Mouse (Mus musculus) erythroblast, embryonic 14.5 days (primary cell): ENCODE measurements around the gene Hist2h2aa2. TPM values are rescaled to one million over a fixed set of nuclear protein-coding genes. Genes with fewer than 3 reads are reported as not detected.
"Not testable (repeated sequence)": the region's sequence is repeated elsewhere in the genome, so short reads cannot be mapped to it uniquely, and the experiment has no call there.

Source experiments
- H3K27me3 ChIP-seq: 2 replicates; pipeline ENCODE4 v1.6.1; 2012; ENCODE audit warnings: inconsistent platforms; ENCODE audit not compliant: control insufficient read depth
- H3K36me3 ChIP-seq: 2 replicates; pipeline ENCODE4 v1.6.1; 2012; ENCODE audit warnings: mild to moderate bottlenecking, inconsistent platforms; ENCODE audit not compliant: control insufficient read depth
- H3K4me1 ChIP-seq: 2 replicates; pipeline ENCODE4 v1.6.1; 2012; ENCODE audit warnings: inconsistent platforms; ENCODE audit not compliant: control insufficient read depth
- H3K4me3 ChIP-seq: replicated peaks from 2 replicates; pipeline ENCODE3; 2012; ENCODE audit warnings: moderate library complexity, mild to moderate bottlenecking, inconsistent platforms
- H3K9me3 ChIP-seq: 2 replicates; pipeline ENCODE4 v1.6.1; 2012; ENCODE audit warnings: low read length, inconsistent platforms, mixed read lengths; ENCODE audit not compliant: control insufficient read depth
- GATA1 ChIP-seq: IDR thresholded peaks from 2 replicates; pipeline ENCODE4 v1.6.1; 2012; ENCODE audit warnings: low read length, inconsistent platforms, mixed read lengths
- TAL1 ChIP-seq: IDR thresholded peaks from 3 replicates; pipeline ENCODE4 v1.6.1; 2012; ENCODE audit warnings: low read length, inconsistent platforms, mixed read lengths
- polyA plus RNA-seq: library from polyadenylated mRNA; stranded (reverse); fragments of >175 nt; gene quantifications from 2 replicates; pipeline ENCODE4 v1.2.3, GENCODE M21; 2012

Gene Hist2h2aa2
- polyA plus RNA-seq = 34.2 and 64.0 TPM in 2 replicates

DNA sequence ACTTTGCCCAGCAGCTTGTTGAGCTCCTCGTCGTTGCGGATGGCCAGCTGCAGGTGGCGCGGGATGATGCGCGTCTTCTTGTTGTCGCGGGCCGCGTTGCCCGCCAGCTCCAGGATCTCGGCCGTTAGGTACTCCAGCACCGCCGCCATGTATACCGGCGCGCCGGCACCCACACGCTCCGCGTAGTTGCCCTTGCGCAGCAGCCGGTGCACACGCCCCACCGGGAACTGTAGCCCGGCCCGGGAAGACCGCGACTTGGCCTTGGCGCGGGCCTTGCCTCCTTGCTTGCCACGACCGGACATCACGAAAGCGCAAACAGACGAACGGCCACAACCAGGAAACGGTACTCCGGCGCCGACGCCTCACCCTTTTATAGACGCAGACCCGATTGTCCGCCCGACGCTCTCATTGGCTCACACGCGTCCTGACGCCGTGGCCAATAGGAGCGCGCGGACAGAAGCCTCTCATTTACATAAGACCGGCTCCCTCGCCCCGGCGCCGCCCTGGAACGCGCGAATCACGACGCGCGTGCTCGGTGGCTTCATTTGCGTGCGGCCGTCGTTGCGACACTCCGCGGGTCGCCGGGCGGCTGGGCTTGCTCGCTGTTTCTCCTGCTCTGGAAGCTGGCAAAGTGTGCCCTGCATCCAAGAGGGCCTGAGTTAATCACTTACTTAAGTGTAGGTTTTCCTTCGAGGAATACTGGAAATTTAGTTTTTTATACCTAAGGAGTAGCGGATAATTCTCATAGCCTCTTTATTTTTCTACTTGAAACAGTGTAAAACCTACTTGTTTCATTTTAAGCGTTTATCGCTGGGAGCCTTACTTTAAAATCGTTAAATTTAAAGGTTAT, at the start of gene Hist2h2aa2:
Gene Hist2h2aa2 (minus strand): TSS at position 328 of the 850 bp plus-strand sequence.
- peaks cover 74% of the 10 kb centered on the region for H3K4me1 ChIP-seq
- peak within 1 kb of the TSS; percentile 60 for H3K4me3 ChIP-seq
- not testable (repeated sequence) for H3K9me3 ChIP-seq, H3K27me3 ChIP-seq
- H3K36me3 ChIP-seq = peaks cover 20% of the 10 kb centered on the region

DNA sequence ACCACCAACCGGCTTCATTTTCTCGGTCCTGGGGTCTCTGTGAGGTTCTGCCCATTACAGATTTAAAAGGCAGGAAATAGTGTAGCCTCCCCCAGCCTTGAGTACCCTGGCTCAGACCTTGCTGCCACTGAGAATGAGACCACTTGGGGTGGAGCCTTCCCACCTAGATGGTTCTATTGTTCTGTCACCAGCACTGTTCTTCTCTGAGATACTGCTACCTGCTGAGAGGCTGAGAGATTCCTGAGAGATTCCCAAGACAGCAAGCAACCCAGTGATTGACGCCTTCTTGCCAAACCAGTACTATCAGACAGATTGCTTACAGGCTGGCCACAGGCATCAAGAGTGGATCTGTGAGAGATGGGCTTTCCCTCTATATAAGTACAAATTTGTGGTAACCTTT, 49.1 kb upstream of the Hist2h2aa2 start:
- no peaks in the 10 kb centered on the region for H3K36me3 ChIP-seq
- TF ChIP-seq TAL1 = no peak
- no peak overlapping the region for H3K4me3 ChIP-seq
- peaks cover 19% of the 10 kb centered on the region for H3K27me3 ChIP-seq
- no peaks in the 10 kb centered on the region for H3K4me1 ChIP-seq
- H3K9me3 ChIP-seq = peaks cover 5% of the 10 kb centered on the region; the same call in 1 of the 2 replicates

DNA sequence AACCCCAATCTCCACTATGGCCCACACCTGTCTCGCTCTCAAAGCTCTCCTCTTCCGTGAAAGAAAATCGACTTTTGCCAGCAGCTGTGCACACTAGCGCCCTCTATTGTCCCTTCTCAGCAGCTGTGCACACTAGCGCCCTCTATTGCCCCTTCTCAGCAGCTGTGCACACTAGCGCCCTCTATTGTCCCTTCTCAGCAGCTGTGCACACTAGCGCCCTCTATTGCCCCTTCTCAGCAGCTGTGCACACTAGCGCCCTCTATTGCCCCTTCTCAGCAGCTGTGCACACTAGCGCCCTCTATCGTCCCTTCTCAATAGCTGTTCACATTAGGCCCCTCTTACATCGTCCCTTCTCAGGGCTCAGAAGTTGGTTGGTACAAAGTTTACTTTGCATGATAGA, 47.3 kb upstream of the Hist2h2aa2 start:
- H3K9me3 ChIP-seq, H3K4me1 ChIP-seq, H3K4me3 ChIP-seq, H3K36me3 ChIP-seq: not testable (repeated sequence)
- H3K27me3 ChIP-seq = peaks cover 24% of the 10 kb centered on the region

DNA sequence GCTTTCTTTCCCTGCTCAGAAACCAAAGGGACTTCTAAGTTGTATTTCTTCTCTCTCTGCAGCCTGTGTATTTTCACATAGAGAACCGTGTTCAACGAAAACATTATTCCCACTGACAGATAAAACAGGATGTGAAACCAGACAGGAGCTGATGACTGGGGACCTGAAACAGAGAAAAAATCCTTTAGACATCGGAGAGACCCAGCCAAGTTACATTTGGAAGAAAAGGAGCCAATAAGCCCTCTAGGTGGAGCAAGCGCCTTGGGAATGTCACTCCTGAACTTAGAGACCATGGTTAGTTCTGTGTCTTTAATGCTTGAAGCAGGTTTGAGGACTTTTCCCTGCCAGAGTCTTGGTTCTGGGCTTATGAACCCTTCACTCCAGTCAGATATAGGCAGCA, 44.4 kb upstream of the Hist2h2aa2 start:
- H3K4me1 ChIP-seq = no peaks in the 10 kb centered on the region; the same call in 1 of the 2 replicates
- H3K9me3 ChIP-seq = peaks cover 5% of the 10 kb centered on the region; the same call in 1 of the 2 replicates
- H3K36me3 ChIP-seq = no peaks in the 10 kb centered on the region
- no peak overlapping the region for H3K4me3 ChIP-seq
- peaks cover 24% of the 10 kb centered on the region for H3K27me3 ChIP-seq
- no peak for TF ChIP-seq TAL1
- TF ChIP-seq GATA1 = no peak

DNA sequence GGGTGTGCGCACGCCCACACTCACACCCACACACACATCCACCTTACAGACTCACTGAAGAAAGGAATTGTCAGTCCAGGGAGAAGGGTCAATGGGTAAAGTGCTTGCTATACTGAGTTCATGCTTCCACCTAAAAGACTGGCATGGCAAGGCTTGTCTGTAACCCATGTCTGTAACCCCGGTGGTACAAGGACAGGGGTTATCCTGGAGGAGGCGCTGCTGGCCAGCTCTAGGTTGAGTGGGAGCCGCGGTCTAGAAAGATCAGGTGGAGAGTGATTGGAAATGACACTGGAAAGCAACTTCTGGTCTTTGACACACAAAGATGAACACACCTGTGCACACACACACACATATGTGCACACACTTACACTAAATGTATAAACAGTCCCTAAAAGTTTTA, 40.6 kb upstream of the Hist2h2aa2 start:
- Histone ChIP-seq H3K9me3 (no peaks in the 10 kb centered on the region), H3K36me3 (peaks cover 7% of the 10 kb centered on the region), H3K4me3 (no peak overlapping the region), H3K27me3 (peaks cover 20% of the 10 kb centered on the region), H3K4me1 (peaks cover 25% of the 10 kb centered on the region)
- TF ChIP-seq GATA1 (no peak), TAL1 (no peak)

DNA sequence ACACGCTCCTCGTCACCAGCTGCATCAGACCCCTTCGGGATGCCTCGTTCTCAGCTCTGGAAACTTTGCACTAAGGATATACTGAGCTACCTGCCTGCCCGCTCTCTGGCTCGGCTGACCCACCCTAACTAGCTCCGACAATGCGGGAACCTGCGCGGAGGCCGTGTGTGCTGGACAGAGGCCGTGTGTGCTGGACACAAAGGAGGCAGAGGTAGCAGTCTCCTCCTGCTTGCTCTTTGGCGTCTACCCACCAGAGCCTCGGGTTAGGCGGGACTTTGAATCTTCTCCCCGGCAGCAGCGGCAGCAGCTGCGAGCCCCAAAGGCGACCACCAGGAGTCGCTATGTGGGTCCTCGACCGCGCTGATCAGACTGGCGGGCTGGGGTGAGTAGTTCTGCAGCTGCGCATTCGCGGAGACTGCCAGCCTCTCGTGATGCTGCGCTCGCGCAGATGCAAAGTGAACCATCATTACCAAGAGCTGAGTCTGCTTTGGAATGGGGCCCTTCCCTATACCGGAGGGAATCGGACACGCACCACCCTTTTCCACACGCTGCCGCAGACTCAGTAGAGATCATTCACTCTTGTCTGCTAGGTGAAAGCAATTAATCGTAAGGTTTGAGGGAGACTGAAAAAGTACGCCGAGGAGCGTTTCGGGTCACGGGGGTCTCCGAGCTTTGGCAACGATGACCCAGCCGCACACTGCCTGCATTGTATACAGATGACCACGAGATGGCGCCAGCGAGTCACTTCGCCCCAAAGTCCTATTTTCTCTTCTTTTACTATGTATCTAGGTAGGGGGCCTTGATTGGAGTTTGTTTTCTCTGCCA, 37.9 kb upstream of the Hist2h2aa2 start:
- Histone ChIP-seq H3K36me3 (peaks cover 7% of the 10 kb centered on the region), H3K27me3 (peaks cover 1% of the 10 kb centered on the region; the same call in 1 of the 2 replicates), H3K4me3 (peak overlapping the region; percentile 82), H3K4me1 (peaks cover 39% of the 10 kb centered on the region), H3K9me3 (no peaks in the 10 kb centered on the region)
- TF ChIP-seq GATA1 = no peak

DNA sequence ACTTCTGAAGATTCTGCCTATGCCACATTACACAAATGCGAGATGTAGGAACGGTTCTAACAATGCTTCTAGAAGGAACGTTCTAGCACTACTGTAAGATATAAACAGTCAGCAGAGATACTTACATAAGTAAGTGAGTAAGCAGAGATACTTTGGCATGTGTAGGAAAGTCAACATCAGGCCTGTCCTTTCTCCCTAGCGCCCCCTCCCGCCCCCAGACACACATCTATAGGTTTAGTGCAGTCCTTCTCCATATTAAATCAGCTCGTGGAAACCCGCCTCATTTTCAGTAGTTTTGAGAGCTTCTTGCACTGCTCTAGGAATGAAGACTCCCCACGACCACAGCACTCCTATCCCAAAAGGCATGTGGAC, 37.3 kb upstream of the Hist2h2aa2 start:
- H3K27me3 ChIP-seq = no peaks in the 10 kb centered on the region
- peaks cover 39% of the 10 kb centered on the region for H3K4me1 ChIP-seq
- TF ChIP-seq TAL1 = no peak
- no peak for TF ChIP-seq GATA1
- peaks cover 7% of the 10 kb centered on the region for H3K36me3 ChIP-seq
- H3K4me3 ChIP-seq = peak overlapping the region; percentile 82
- no peaks in the 10 kb centered on the region for H3K9me3 ChIP-seq

DNA sequence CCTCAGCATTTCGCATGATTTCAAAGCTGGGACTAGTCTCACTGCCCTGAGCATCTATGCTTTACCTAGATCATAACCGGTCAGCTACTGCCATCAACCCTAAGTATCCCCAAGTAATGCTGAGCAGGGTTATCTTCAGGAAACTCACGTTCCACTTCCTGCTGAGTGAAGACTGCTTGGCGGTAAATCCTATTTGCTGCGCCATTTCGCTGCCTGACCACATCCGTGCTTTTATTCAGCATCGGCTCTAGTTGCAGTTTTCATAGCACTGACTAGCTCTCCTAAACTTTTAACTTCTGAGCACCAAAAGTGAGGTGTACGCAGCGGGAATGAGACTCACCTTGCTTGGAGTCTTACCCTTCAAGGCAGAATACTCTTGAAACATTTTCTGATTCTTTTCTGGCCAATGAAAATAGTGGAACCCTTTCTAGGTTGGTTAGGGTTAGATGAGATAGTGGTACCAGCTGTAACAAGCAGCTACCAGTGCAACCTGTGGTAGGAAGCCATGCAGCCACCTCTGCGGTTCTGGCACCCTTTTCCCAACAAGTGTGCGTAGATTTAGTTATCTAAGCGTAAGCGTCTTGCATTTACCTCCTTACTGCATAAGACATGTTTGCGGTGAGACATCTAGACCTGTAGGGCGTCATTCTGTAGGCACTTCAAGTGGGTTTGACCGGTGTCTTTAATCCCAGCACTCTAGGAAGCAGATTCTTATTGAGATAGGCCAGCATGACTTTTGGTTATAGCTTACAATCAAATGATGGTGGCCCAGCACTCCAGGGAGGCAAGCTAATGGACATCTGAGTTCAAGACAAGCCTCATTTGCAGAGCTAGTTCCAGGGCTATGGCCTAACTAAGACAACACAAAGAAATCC, 33.8 kb upstream of the Hist2h2aa2 start:
- H3K4me1 ChIP-seq = peaks cover 46% of the 10 kb centered on the region
- no peaks in the 10 kb centered on the region for H3K27me3 ChIP-seq
- peak overlapping the region; percentile 66 for H3K4me3 ChIP-seq
- peaks cover 7% of the 10 kb centered on the region for H3K36me3 ChIP-seq
- H3K9me3 ChIP-seq = no peaks in the 10 kb centered on the region
- TF ChIP-seq GATA1 (no peak), TAL1 (no peak)
